Mouse (Mus musculus) myocyte (in vitro differentiated cells): Measurements from ENCODE around the gene Slc30a1. TPM values are rescaled to one million over a fixed set of nuclear protein-coding genes. Genes with fewer than 3 reads are reported as not detected.

Source experiments
- H3K27me3 ChIP-seq: one replicate; pipeline ENCODE4 v1.6.1; 2011; ENCODE audit not compliant: control insufficient read depth, insufficient read depth, insufficient read length
- H3K36me3 ChIP-seq: one replicate; pipeline ENCODE4 v1.6.1; 2011; ENCODE audit not compliant: control insufficient read depth, insufficient read depth
- H3K4me2 ChIP-seq: one replicate; pipeline ENCODE4 v1.6.1; 2011; ENCODE audit warnings: low read depth, control low read depth
- H3K4me3 ChIP-seq: one replicate; pipeline ENCODE4 v1.5.1; 2011; ENCODE audit warnings: mild to moderate bottlenecking, control low read depth, moderate library complexity
- H3K79me2 ChIP-seq: one replicate; pipeline ENCODE4 v1.6.1; 2011; ENCODE audit not compliant: control insufficient read depth, insufficient read depth
- H3ac ChIP-seq: one replicate; pipeline ENCODE4 v1.6.1; 2011; ENCODE audit not compliant: control insufficient read depth, insufficient read length
- CEBPB ChIP-seq: IDR thresholded peaks from 2 replicates; pipeline ENCODE4 v1.6.1; 2011; ENCODE audit warnings: mild to moderate bottlenecking, moderate library complexity; ENCODE audit not compliant: poor library complexity, insufficient read depth, severe bottlenecking
- E2F4 ChIP-seq: IDR thresholded peaks from one replicate; pipeline ENCODE4 v1.6.1; 2011; ENCODE audit warnings: mild to moderate bottlenecking, control low read depth, moderate library complexity; ENCODE audit not compliant: insufficient read depth
- MAX ChIP-seq: IDR thresholded peaks from one replicate; pipeline ENCODE4 v1.6.1; 2011; ENCODE audit warnings: low read depth, mild to moderate bottlenecking, control low read depth
- MYOD1 ChIP-seq, 3 experiments: IDR thresholded peaks; one replicate each; pipeline ENCODE4 v1.6.1; 2011; ENCODE audit warnings: control low read depth in 2 of 3, low read depth in 2 of 3, mild to moderate bottlenecking in 2 of 3, moderate library complexity in 1 of 3; ENCODE audit not compliant: insufficient read length in 2 of 3, control insufficient read depth in 1 of 3
- MYOG ChIP-seq, 3 experiments: IDR thresholded peaks; one replicate each; pipeline ENCODE4 v1.6.1; 2011; ENCODE audit warnings: control low read depth in 2 of 3, low read depth in 2 of 3, mild to moderate bottlenecking in 2 of 3; ENCODE audit not compliant: insufficient read length in 2 of 3, control insufficient read depth in 1 of 3, insufficient read depth in 1 of 3
- POLR2A ChIP-seq: IDR thresholded peaks from one replicate; pipeline ENCODE4 v1.6.1; 2011; ENCODE audit warnings: low read depth, mild to moderate bottlenecking, control low read depth, moderate library complexity; ENCODE audit not compliant: insufficient read length
- POLR2AphosphoS2 ChIP-seq: IDR thresholded peaks from one replicate; pipeline ENCODE4 v1.6.1; 2011; ENCODE audit warnings: low read depth, control low read depth; ENCODE audit not compliant: insufficient read length
- REST ChIP-seq: IDR thresholded peaks from one replicate; pipeline ENCODE4 v1.6.1; 2011; ENCODE audit warnings: mild to moderate bottlenecking, control low read depth, moderate library complexity; ENCODE audit not compliant: insufficient read depth, insufficient read length
- SRF ChIP-seq: IDR thresholded peaks from one replicate; pipeline ENCODE4 v1.6.1; 2011; ENCODE audit warnings: low read depth; ENCODE audit not compliant: control insufficient read depth, insufficient read length
- TCF12 ChIP-seq: IDR thresholded peaks from one replicate; pipeline ENCODE4 v1.6.1; 2011; ENCODE audit warnings: mild to moderate bottlenecking, control low read depth; ENCODE audit not compliant: poor library complexity, insufficient read depth, severe bottlenecking
- TCF3 ChIP-seq: IDR thresholded peaks from one replicate; pipeline ENCODE4 v1.6.1; 2011; ENCODE audit warnings: low read depth, control low read depth; ENCODE audit not compliant: insufficient read length
- USF1 ChIP-seq: IDR thresholded peaks from one replicate; pipeline ENCODE4 v1.6.1; 2011; ENCODE audit warnings: low read depth, mild to moderate bottlenecking, control low read depth, moderate library complexity
- polyA plus RNA-seq: library from polyadenylated mRNA; unstranded; fragments of >200 nt; fragmentation: generic; extraction: Trizol; gene quantifications from one replicate; pipeline ENCODE4 v1.2.1, GENCODE M21; 2012; ENCODE audit warnings: missing spikeins

The Slc30a1 gene
- polyA plus RNA-seq, 1 experiment = 3.9 TPM

DNA sequence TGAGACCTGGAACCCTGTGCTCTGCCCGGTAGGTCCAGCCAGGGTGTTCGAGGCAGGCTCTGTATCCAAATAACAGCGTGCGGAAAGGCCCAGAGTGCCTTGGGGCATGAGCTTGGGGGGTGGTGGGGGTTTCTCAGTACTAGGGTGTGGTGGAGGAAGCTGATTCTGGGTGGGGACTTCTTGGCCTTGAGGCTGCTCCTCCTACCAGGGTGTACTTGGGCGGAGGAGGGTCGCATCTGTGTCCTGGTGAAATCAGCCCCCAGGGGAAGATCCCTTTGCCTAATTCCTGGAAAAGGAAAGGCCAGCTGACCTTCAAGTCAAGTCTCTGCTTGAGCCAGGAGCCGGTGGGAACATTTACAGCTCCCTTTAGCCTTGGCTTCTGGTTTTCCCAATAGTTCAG lies 39.7 kb downstream of the Slc30a1 start:
- no peaks in the 10 kb centered on the region for H3K36me3 ChIP-seq
- no peak overlapping the region for H3K4me3 ChIP-seq
- no peaks in the 10 kb centered on the region for H3K79me2 ChIP-seq
- peaks cover 49% of the 10 kb centered on the region for H3K27me3 ChIP-seq
- no peak overlapping the region for H3ac ChIP-seq
- H3K4me2 ChIP-seq = no peak overlapping the region
- no peak for TF ChIP-seq SRF
- no peak for TF ChIP-seq MYOD1 (IDR thresholded peaks at IDR 0.05; ENCODE audit: control insufficient read depth in 1 of 3, insufficient read length in 2 of 3, low read depth in 2 of 3)
- no peak for TF ChIP-seq E2F4
- TF ChIP-seq POLR2A = no peak
- TF ChIP-seq CEBPB = no peak

DNA sequence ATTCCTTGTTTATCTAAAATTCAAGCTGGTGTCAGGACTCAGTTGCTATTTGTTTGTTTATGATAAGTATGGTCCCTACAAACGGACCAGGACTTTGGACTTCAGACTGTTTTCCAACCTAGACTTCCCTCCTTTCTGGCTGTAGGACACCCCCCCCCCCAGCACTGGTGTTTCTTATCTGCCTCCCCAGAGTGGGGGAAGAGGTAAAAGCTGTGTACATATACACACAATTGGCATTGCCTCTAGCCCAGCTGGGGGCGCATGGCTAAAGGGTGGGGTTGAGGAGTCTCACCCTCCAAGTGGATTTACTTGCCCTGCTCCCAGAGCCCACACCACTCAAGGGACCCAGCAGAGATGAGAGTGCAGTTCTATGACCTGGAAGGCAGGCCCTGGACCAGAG lies 40.3 kb downstream of the Slc30a1 start:
- no peak overlapping the region for H3ac ChIP-seq
- no peak overlapping the region for H3K4me2 ChIP-seq
- TF ChIP-seq POLR2AphosphoS2 = no peak
- TF ChIP-seq CEBPB = no peak
- no peak for TF ChIP-seq TCF3
- TF ChIP-seq SRF = no peak
- no peak for TF ChIP-seq POLR2A
- TF ChIP-seq MYOD1 (IDR thresholded peaks at IDR 0.05; ENCODE audit: control insufficient read depth in 1 of 3, insufficient read length in 2 of 3, low read depth in 2 of 3) = no peak
- TF ChIP-seq TCF12 = no peak
- TF ChIP-seq USF1 = no peak
- TF ChIP-seq MYOG (IDR thresholded peaks at IDR 0.05; ENCODE audit: control insufficient read depth in 1 of 3, insufficient read depth in 1 of 3, insufficient read length in 2 of 3, low read depth in 2 of 3) = no peak
- TF ChIP-seq E2F4 = no peak
- TF ChIP-seq REST = no peak
- TF ChIP-seq MAX = no peak
- H3K79me2 ChIP-seq = no peaks in the 10 kb centered on the region
- no peaks in the 10 kb centered on the region for H3K36me3 ChIP-seq
- H3K4me3 ChIP-seq = no peak overlapping the region
- H3K27me3 ChIP-seq = peaks cover 51% of the 10 kb centered on the region

DNA sequence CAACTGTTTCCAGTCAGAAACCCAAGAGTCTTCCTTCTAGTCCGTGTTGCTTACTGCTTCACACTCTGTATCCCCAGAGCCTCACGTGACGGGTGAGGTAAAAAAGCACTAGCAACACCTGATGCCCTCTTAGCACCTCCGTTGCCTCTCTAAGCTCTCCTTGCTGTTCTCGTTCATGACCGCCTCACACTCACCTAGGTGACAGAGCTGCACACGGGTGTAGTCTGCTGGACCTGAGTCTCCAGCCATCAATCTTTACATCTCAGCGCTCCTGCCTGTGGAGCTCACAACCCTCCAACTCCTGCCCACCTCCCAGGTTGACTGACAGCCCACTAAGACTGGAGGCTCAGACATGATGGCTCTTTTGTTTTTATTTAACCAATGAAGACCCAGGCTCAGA lies 41.2 kb downstream of the Slc30a1 start:
- TF ChIP-seq MYOG (IDR thresholded peaks at IDR 0.05; ENCODE audit: control insufficient read depth in 1 of 3, insufficient read depth in 1 of 3, insufficient read length in 2 of 3, low read depth in 2 of 3) (no peak), POLR2AphosphoS2 (no peak), TCF3 (no peak), MYOD1 (IDR thresholded peaks at IDR 0.05; ENCODE audit: control insufficient read depth in 1 of 3, insufficient read length in 2 of 3, low read depth in 2 of 3) (no peak), CEBPB (no peak)
- no peak overlapping the region for H3ac ChIP-seq
- no peak overlapping the region for H3K4me3 ChIP-seq
- no peaks in the 10 kb centered on the region for H3K36me3 ChIP-seq
- no peak overlapping the region for H3K4me2 ChIP-seq
- H3K27me3 ChIP-seq = peaks cover 47% of the 10 kb centered on the region
- H3K79me2 ChIP-seq = no peaks in the 10 kb centered on the region

DNA sequence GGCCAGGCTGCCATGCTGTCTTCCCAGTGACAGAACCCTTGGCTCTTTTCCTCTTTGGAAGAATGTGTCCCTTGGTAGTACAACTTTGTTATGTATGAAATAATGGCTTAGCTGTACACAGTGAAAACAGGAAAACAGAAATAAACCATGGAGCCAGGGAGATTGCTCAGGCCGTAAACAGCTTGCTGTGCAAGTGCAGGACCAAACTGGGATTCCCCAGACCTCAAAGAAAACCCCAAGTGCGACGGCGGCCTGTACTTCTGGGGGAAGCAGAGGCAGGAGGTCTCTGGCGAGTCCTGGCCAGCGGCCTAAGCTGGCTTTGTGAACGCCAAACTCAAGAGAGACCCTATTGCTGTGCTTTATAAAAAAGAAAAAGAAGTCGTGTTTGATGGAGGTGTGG lies 42.0 kb downstream of the Slc30a1 start:
- no peak for TF ChIP-seq E2F4
- TF ChIP-seq TCF3 = no peak
- no peak for TF ChIP-seq REST
- TF ChIP-seq MAX = no peak
- TF ChIP-seq MYOG (IDR thresholded peaks at IDR 0.05; ENCODE audit: control insufficient read depth in 1 of 3, insufficient read depth in 1 of 3, insufficient read length in 2 of 3, low read depth in 2 of 3) = no peak
- TF ChIP-seq POLR2A = no peak
- no peak for TF ChIP-seq SRF
- no peak for TF ChIP-seq POLR2AphosphoS2
- TF ChIP-seq CEBPB = no peak
- TF ChIP-seq TCF12 = no peak
- Histone ChIP-seq H3K36me3 (no peaks in the 10 kb centered on the region), H3K27me3 (peaks cover 44% of the 10 kb centered on the region), H3K79me2 (no peaks in the 10 kb centered on the region), H3K4me3 (no peak overlapping the region), H3K4me2 (no peak overlapping the region), H3ac (no peak overlapping the region)

DNA sequence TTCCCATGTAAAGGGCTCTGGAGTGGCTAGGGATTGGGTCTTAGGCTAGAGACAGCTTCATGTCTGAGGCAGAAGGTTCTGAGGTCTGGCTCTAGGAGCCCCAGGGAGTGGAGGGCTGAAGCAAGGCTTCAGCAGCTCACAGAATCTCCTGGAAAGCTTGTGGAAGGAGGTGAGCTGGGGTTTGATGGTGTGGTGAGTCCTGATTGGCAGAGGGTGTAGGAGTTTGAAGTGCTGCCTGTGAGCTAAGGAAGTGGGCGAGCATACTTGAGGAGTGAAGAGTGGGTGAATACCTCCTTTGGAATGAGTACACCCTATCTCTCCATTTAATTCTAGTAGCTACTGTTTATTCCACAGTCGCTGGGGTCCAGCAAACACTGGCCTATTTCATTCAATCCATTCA lies 44.0 kb downstream of the Slc30a1 start:
- Histone ChIP-seq H3ac (no peak overlapping the region), H3K4me3 (no peak overlapping the region), H3K4me2 (no peak overlapping the region), H3K79me2 (no peaks in the 10 kb centered on the region), H3K36me3 (no peaks in the 10 kb centered on the region), H3K27me3 (peaks cover 28% of the 10 kb centered on the region)
- TF ChIP-seq POLR2AphosphoS2 (no peak), MYOG (IDR thresholded peaks at IDR 0.05; ENCODE audit: control insufficient read depth in 1 of 3, insufficient read depth in 1 of 3, insufficient read length in 2 of 3, low read depth in 2 of 3) (no peak), SRF (no peak), E2F4 (no peak), TCF12 (no peak), REST (no peak), MAX (no peak), CEBPB (no peak), MYOD1 (IDR thresholded peaks at IDR 0.05; ENCODE audit: control insufficient read depth in 1 of 3, insufficient read length in 2 of 3, low read depth in 2 of 3) (no peak), POLR2A (no peak)
